Mouse (Mus musculus) adrenal gland, adult 2 months (tissue): ENCODE measurements around the gene Esrrg. TPM values are rescaled to one million over a fixed set of nuclear protein-coding genes. Genes with fewer than 3 reads are reported as not detected.
A peak's percentile ranks its signal among the peaks of the same experiment; 100 is the strongest.

Source experiments
- DNase-seq: peaks from one replicate; pipeline ENCODE4 v3.0.0; 2021
- polyA plus RNA-seq: library from polyadenylated mRNA; depleted of rRNA; stranded (reverse); fragments of >200 nt; gene quantifications from 2 replicates; pipeline ENCODE4 v1.2.3, GENCODE M21; 2012
- total RNA-seq, 2 experiments: library from RNA; stranded (reverse); gene quantifications; 2 replicates each; pipeline ENCODE4 v1.2.3; 2021

Esrrg gene
- total and polyA plus RNA-seq, 3 experiments: 3.1 to 17.7 (median 14.8) TPM

DNA sequence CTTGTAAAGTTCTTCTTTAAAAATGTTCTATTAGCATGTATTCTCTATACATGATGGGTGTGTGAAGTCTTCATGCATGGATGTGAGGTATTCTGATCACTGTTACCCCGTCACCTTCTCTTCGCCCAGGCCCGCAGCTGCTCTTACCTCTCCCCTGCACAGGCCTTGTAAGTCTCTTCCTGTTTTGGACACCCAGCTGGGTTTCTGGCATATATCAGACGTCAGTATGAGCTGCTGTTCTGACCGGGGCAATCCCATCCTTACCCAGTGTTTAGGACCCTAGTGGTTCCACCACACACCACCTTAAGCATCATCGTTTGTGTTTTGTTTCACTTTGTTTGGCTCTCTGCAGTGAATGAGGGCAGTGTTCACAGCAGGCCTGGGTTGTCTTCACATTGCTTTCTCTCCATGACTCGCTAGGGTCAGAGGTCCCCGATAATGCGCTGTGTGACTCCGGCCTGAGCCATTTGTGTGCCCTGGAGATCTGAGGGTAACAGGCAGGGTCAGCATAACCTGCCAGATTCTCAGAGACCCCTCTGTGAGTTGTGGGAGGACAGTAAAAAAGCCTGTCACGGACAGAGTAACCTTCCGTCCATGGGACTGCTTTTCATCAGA lies 471.8 kb downstream of the Esrrg start:
- DNase-seq: no peak

DNA sequence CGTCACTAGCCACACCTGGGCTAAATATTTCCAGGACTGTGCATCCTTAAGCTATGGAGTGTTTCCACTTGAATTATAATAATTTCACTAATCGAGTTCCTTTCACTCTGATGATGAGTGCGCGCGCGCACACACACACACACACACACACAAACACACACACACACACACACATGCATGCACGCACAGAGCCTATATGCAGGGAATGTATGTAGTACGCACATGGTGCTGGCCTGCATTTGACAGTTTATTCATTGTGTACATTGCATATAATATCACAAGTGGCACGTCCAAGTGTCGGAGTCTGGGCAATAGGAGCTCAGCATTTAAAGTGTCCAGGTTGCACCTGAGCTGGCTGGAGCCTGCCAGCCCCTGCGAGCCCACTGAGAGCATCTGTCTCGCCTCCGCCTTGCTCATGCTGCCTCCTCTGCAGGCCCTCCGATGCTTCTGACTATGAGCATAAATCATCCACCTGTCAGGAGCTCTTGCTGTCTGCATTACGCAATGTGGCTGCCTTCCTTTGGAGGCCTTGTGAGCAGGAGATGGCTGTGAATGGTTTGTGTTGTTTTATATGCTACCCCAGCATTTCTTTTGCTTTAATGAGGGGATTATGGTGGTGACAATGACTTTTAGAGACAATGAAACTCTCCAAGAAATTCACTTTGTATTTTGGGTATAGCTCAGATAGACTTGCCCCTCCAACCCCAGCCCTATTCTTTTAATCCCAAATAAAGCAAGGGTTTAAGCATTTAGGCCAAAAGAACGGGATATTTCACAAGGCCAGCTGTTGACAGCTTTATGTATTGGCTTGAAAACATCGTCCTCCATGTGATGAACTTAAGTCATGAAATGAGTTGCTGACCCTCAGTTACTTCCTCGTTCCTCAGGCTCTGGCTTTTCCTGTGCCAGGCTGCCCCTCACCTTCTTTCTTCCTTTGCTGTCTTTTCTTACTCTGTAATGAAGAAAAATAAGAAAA lies 474.4 kb downstream of the Esrrg start:
- DNase-seq: peak; percentile 80

DNA sequence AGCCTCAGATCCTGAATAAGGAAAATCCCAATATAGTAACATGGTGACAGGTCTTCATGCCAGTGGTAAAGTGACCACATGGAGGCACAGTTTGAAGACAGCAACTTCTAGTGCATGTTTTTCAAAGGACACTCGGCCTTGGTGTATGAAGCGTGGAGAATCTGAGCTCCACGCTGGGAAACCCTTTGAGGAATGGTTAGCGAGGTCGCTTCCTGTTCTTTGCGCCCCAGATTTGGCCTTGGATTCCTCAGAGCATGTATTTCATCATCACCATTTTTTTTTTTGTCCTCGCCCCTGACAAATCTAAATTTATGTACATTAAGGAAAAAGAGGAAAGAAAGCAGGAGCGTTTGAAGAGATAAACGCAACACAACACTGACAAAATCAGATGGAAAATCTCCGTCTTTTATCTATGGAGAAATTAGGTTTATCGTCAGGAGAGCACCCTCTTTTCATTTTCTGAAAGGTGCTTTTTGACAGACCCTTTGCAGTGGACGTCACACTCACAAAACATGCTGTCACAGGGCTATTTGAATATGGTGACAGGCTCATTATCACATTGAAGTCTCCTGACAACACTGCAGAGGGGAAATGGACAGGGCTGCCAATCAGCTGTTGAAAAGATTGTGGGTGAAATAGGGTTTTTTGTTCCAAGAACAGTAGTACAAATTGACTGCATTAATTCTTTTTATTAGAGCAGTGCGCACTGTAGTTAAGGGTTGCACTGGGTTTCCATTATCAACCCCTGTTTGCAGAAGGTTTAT lies 476.7 kb downstream of the Esrrg start:
- DNase-seq: peak; percentile 63

DNA sequence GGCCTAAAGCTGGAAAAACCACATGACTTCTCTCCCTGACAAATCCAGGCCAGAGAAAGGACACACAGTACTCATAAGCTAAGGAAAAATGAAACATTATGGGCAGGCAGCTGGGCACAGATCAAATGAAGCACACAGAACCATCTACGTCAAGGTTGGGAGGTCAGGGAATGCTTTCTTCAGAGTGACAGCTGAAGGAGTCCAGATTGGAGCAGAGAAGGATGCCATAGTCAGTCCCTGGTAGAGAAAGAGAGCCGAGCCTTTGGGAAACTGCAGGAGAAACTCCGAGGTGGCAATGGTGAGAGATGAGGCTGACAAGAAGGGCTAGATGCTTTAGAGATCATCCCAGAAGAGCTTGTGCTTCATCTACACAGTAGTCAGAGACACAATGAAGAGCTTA lies 485.1 kb downstream of the Esrrg start:
- peak; percentile 40 for DNase-seq

DNA sequence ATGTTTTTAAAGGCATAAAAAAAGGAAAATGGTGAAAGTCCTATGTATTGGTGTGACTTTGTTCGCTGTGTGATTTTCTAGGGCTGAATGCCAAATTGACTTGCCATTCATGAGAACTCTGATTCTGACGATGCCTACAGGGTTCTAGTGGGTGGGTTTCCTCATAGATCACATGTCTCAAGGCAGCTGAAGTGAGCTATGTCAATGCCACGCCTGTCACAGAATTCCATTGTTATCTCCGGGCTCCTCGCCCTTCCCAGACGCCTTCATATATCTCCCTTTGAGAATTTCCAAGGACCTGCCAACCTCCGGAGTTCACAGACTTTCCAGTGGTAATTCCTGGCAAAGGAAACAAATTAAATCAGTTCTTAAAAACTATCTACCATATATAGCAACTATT lies 493.2 kb downstream of the Esrrg start:
- DNase-seq: no peak

DNA sequence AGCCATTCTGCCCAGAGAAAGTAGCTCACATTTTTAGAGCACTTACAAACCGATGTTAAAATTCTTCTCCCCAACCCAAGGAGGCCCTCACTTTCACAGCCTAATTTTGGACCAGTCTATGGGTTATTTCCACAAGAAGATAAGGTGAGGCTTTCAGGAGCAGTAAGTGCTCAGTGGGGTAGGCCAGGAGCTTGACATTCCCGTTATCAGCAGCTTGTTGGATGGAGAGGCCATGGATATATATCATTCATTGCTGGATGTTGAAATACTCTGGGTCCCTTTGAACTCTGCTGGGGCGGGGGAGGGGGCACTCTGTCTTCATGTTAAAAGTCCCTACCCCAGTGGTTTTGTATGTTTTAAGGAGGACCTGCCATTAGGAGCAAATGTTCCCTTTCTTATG lies 494.6 kb downstream of the Esrrg start:
- DNase-seq: no peak

DNA sequence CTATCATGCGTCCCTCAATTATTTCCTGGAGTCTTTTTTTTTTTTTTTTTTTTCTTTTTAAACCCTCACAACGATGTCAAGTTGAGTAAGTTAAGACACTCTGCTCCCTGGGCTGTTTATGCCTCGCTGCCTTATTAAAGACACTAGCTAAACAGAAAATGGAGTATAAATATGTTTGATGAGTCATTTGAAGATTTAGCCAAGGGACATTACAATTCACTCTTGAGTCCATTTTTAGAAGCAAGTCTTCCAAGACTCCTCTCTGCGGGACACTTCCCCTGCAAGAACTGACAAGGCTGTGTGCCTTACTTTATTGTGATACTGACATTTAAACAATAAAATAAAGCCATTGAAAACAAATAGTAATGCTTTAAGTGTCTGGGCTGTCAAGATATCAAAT lies 496.9 kb downstream of the Esrrg start:
- DNase-seq: no peak

DNA sequence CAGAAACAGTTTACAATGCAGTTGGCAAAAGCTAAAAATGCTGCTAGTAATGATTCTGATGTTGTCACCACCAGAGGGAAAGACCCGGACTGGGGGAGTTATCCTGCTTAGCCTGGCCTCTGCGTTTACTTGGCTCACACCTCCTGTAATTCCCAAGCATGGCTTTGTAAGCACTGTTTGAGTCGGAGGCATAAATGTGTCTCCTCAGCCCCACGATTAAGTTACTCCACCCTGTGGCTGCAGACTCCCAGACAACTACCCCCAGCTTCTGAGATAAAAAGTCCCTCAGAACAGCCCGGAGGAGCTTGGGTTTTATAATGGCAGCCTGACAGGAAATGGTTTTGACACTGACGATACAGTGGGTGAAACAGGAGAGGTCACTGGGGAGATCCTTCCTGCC lies 499.4 kb downstream of the Esrrg start:
- DNase-seq: no peak

DNA sequence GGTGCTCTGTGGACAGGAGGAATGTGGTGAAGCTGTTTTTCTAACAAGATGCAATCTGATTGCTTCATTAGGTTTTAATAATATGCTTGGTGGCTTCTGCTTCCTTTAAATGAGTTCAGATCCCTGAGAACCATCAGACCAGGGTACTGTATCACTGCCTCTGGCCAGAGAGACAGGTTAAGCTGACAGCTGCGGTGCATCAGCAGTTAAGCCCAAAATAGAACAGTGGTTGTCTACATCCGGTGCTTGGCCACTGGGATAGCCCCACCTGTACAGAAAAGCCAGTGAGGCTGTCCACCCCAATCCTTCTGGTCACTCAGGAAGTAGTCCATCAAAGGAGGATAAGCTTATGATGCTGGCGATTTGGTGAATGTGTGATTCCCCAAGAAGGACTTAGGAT lies 503.0 kb downstream of the Esrrg start:
- DNase-seq: no peak

DNA sequence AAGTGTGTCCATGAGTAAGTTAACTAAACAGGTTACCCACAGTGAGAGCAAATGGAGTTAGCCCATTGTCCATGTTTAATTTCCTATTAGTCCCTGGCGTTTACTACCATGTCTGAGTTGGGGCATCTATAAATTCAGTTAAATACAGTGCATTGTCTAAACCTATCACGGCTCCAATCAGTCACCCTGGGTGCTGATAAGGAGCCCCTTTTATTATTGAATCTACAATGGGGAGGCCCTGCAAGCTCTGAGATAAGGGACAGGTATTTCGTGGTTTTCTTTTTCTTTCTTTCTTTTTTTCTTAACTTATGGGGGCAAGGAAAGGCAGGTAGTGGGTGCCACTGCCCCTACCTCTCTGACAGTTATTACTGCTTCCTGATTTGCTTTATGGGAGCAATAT lies 504.6 kb downstream of the Esrrg start:
- no peak for DNase-seq

DNA sequence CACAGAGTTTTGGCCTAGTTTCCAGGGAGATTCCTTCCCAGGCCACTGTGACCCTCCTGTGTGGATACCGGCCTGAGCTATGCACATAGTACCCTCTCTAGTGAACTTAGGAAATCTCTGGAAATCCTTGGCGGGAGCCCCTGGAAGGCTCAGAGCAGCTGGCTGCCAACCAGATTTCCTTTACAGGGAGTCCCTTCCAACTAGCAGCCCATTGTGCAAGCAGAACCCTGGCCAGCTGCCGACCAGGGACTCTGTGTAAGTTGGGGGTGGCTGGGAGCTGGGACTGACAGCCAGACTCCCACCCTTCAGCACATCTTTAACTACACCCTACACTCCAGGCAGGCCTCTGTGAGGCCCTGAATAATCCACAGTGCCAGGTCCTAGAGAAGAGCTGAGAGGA lies 509.5 kb downstream of the Esrrg start:
- peak; percentile 86 for DNase-seq

DNA sequence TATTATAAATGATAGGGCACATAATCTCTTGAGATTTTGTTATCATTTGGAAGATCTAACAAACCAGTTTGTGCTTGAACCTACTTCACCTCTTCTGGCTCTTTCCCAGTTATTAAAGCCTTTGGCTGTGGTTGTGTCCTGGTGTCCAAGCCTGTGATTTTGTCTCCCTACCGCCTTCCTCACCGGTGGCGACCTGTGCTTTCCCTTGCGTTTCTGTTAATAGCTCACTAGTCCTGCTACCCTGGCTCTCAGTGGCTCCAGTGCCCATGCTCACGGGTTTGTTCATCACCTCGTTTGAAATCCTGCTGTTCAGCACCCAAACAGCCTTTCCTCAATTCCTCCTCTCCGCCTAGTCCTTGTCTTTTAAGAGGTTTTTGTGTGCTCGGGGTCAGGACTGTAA lies 511.2 kb downstream of the Esrrg start:
- no peak for DNase-seq

DNA sequence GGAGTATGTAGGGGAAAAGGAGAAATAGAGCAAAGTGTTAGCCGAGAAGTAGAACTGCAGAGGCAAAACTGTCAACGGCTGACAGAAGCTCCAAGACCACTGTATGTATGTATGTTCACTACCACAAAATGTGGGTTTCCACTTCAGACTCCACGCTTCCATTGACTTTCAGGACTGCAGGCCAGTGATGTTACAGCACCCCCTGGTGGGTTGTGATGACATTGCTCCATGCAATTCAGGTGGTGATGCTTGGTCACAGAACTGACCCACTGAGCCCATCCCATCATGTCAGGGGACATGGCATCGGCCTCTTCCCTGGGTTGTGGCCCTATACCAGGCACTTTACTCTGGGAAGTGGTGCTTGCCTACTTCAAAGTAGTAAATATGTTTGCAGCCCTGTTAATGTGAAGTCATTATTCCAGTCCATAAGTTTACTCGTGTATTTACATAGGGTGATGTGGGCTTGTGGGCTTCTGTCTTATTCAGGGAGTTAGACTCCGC lies 517.0 kb downstream of the Esrrg start:
- DNase-seq: no peak

DNA sequence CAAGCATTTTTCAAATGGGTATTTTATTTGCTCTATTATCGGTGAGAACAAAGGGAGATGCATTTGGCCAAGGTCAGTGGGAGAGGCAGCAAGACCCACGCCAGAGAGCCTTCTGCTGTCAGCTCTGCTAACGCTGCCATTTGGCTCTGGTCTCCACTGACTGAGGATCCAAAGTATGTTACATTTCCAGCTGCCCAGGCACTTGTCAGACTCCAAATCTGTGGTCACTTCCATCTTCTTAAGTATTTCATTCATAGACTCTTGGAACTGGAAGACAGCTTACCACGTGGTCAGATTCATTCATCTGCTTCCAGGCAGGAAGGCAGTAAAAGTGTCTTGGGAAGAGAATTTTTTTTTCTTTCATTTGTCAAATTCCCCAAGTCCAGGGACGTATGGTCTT lies 527.5 kb downstream of the Esrrg start:
- peak; percentile 38 for DNase-seq

DNA sequence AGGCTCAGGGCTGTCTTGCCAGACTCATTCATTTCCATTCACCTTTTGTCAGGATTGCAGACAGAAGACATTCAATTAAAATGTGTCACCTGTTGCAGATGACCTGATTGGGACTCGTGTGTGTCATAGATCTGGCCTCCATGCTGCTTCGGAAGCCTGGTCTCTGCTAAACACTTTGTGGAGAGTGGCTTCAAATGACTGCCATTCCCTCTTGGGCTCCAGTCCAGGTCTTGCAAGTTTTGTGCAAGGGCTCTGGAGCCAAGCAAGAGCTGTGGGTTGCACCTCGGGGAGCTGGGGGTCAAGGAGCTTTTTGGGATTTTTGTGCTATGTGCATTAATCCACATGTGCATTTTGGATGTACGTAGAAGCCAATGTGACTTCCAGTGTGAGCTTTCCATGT lies 530.9 kb downstream of the Esrrg start:
- DNase-seq: peak; percentile 28

DNA sequence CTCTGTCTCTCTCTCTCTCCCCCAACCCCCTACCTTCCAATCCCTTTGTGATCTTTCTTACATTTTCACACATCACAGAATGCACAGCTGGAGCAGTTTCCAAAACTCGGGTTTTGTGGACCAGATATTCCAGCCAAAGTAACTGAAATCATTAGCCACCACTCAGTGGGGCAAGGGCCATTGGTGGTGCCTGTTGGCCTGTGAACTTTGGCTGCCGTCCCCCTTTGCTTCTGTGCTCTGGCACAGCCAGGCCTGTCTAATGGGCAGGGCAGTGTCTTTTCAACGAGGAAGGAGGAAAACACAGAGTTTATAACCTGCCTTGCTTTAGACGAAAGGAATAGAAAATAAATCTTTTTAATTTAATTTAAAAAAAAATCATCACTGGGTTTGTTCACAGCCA lies 531.6 kb downstream of the Esrrg start:
- peak; percentile 31 for DNase-seq

DNA sequence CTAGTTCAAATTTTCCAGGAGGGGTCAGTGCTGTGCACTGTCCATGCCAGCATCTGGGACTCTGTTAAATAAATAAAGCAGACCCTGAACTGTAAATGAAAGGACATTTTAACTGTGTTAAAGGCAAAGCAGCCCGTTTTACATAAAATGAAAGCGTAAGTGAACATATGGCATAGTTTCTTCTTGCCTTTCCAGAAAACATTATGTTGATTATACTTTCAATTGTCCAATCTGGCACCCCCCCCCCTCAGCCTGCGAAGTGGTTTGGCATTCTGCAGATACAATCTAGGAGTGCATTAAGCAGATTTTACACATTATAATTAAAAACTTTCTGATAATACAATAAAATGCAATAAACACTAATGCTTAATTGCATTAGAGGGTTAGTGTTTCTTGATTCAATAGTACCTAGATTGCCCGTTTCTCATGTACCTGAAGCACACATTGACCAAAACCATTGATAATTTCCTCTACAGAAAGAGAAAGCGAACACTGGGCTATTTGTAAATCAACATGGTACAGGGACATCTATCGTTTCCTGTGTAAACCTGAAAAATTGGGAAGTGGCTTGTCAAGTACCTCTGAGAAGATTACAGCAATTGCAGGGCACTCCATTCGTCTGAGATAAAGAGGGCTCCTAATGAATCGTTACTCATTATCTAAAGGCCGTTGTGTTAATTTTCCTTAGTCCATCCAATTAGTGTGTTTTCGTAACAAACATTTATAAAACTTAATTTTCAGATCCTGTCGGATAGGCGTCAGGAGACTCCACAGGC lies 539.0 kb downstream of the Esrrg start:
- DNase-seq: no peak

DNA sequence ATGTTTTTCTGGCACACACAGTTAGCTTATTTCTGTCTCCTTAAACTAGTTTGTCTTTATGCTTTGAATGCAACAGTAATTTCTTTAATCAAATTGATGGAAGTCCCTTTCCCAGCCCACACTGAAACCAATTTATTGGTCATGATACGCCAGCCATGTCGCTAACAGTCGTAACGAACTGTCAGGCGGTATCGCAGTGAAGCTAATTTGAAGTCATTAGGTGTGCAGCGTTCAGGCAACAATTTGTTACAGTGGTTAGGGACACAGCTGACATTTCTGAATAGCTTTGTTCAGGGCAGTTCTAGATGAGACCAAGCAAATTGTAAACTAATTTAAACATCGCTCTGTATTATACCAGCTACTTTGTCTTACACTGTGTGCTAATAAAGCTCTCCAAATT lies 542.5 kb downstream of the Esrrg start:
- no peak for DNase-seq

DNA sequence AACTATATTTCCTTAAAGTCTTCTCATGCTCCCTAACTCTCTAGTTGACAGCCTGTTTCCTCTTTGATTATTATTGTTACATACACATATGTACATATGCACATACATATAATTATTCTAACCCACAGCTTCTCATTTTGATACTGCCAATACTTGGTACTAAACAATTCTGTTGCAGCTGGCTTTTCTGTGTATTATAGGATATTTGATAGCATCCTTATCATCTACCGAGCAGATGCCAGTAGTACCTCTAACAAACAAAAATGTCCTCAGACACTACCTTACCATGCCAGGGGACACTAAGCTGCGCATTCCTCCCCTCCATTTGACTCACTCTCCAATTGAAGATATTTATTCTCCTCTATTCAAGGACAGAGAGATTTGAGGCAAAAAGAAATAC lies 543.4 kb downstream of the Esrrg start:
- DNase-seq: no peak

DNA sequence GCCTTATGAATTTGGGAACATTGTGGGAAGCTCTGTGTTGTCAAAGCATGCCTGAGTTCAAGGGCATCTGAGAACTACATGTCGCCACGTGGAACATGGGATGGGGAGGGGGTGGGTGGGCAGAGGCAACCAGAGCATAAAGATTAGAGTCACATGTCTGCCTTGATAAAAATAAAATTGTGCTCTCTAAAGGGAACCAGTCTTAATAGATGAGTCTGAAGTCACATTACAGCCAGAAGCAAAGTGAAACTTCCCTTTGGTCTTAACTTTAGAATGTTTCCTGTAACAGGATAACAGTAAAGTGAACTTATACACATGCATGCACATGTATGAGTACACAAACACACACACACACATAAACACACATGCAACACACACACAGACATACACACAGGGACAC lies 545.1 kb downstream of the Esrrg start:
- no peak for DNase-seq

DNA sequence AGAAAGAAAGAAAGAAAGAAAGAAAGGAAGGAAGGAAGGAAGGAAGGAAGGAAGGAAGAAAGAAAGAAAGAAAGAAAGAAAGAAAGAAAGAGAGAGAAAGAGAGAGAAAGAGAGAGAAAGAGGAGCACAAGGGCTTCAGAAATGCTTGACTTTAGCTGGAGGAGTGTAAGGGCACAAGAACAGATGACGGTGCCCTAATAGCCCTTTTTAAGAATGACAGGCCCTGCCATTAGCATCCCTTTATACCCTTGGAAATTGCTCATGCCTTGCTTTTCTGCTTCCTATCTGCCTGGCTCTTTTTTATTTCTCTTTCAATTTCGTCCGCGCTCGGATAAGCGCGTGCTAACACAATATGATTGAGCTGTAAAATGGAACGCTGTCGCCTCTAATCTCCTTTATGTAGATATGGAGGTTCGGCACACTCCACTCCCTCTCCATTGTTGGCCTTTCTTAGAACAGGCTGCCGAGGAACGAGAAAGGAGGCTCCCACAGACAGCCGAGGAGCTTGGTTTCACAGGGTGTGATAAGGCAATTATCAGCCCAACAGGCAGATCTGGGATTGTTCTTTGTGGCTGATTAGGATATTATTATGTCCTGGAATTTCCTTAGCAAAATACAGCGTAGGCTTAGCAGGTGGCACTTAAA lies 546.0 kb downstream of the Esrrg start:
- DNase-seq: no peak
